Mouse (Mus musculus): ENCODE measurements around the gene Hoxc9. TPM values are rescaled to one million over a fixed set of nuclear protein-coding genes. Genes with fewer than 3 reads are reported as not detected.

Gene Hoxc9
- polyA plus RNA-seq, 2 experiments: 0.03 TPM; not detected in 1

DNA sequence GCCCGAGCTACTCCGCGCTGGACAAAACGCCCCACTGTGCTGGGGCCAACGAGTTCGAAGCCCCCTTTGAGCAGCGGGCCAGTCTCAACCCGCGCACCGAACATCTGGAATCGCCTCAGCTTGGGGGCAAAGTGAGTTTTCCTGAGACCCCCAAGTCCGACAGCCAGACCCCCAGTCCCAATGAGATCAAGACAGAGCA is 9.0 kb upstream of the Hoxc9 start, which contains the start of gene Hoxc5:
Gene Hoxc5, plus strand, starts transcription at position 132 of the 199 bp plus-strand sequence.
- TF ChIP-seq EP300 (IDR thresholded peaks at IDR 0.05; ENCODE audit: low read depth): no peak
- TF ChIP-seq CTCF (IDR thresholded peaks at IDR 0.05; ENCODE audit: low read depth): no peak
- H3K9ac ChIP-seq (replicated peaks): no peak within 1 kb of the TSS
- peaks cover 99% of the 10 kb centered on the region for H3K27me3 ChIP-seq (ENCODE audit: control insufficient read depth, insufficient read depth, low read length)
- 3% methylated on average over 12 of the region's 12 CpGs for WGBS (ENCODE audit: insufficient replicate concordance)
- no peak for ATAC-seq (ENCODE audit: insufficient read depth)
- no peak within 1 kb of the TSS for H3K27ac ChIP-seq
- DNase-seq (ENCODE audit: low read depth in 3 of 3, low spot score in 3 of 3): no peak
- H3K36me3 ChIP-seq (replicated peaks; ENCODE audit: control insufficient read depth, insufficient read depth, low read depth): no peaks in the 10 kb centered on the region
- no peak within 1 kb of the TSS for H3K4me3 ChIP-seq (ENCODE audit: insufficient read depth in 1 of 2, low read depth in 2 of 2, low read length in 2 of 2)
- no peaks in the 10 kb centered on the region for H3K9me3 ChIP-seq (ENCODE audit: control insufficient read depth, low read length)
- no peaks in the 10 kb centered on the region for H3K4me1 ChIP-seq (replicated peaks; ENCODE audit: control insufficient read depth in 2 of 2, insufficient read depth in 2 of 2, low read length in 1 of 2)
- no peak within 1 kb of the TSS for H3K4me2 ChIP-seq (ENCODE audit: low read depth)

GRCm38 (mm10) chr15:102967511-102968397 is 8.5 kb upstream of the Hoxc9 start:
- Histone ChIP-seq H3K4me3 (ENCODE audit: insufficient read depth in 1 of 2, low read depth in 2 of 2, low read length in 2 of 2) (no peak overlapping the region), H3K9me3 (ENCODE audit: control insufficient read depth, low read length) (no peaks in the 10 kb centered on the region), H3K9ac (replicated peaks) (no peak overlapping the region), H3K4me1 (replicated peaks; ENCODE audit: control insufficient read depth in 2 of 2, insufficient read depth in 2 of 2, low read length in 1 of 2) (no peaks in the 10 kb centered on the region), H3K36me3 (replicated peaks; ENCODE audit: control insufficient read depth, insufficient read depth, low read depth) (no peaks in the 10 kb centered on the region), H3K27ac (no peak overlapping the region), H3K4me2 (ENCODE audit: low read depth) (no peak overlapping the region), H3K27me3 (ENCODE audit: control insufficient read depth, insufficient read depth, low read length) (peaks cover 99% of the 10 kb centered on the region)
- TF ChIP-seq CTCF (IDR thresholded peaks at IDR 0.05; ENCODE audit: low read depth): no peak
- no peak for TF ChIP-seq EP300 (IDR thresholded peaks at IDR 0.05; ENCODE audit: low read depth)
- DNase-seq (ENCODE audit: low read depth in 3 of 3, low spot score in 3 of 3): no peak
- WGBS (ENCODE audit: insufficient replicate concordance): 3% methylated on average over 34 of the region's 34 CpGs
- ATAC-seq (ENCODE audit: insufficient read depth): no peak

DNA sequence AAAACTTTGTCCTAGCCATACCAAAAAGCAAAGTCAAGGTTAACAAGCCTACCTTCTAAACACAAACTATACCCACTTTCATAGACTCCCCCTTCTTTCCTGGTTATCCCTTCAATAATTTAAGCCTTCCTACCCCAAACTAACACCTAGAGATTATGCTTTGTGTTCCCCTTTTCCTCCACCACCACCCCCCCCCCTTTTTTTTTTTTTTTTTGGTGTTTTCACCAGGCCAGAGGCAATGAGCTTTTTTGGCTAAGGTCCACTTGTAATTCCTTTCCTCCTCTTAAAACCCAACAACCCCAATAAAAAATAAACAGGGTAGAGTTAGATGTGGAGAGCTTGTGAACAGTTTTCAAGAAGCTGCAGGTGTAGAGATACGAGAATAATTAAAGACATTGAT is 6.9 kb upstream of the Hoxc9 start:
- DNase-seq (ENCODE audit: low read depth in 3 of 3, low spot score in 3 of 3): no peak
- ATAC-seq (ENCODE audit: insufficient read depth): no peak
- no peaks in the 10 kb centered on the region for H3K36me3 ChIP-seq (replicated peaks; ENCODE audit: control insufficient read depth, insufficient read depth, low read depth)
- no peak overlapping the region for H3K9ac ChIP-seq (replicated peaks)
- H3K4me2 ChIP-seq (ENCODE audit: low read depth): no peak overlapping the region
- WGBS (ENCODE audit: insufficient replicate concordance): 13% methylated on average over 1 of the region's 1 CpGs
- H3K27ac ChIP-seq: no peak overlapping the region
- TF ChIP-seq CTCF (IDR thresholded peaks at IDR 0.05; ENCODE audit: low read depth) (no peak), EP300 (IDR thresholded peaks at IDR 0.05; ENCODE audit: low read depth) (no peak)
- no peaks in the 10 kb centered on the region for H3K9me3 ChIP-seq (ENCODE audit: control insufficient read depth, low read length)
- H3K4me1 ChIP-seq (replicated peaks; ENCODE audit: control insufficient read depth in 2 of 2, insufficient read depth in 2 of 2, low read length in 1 of 2): no peaks in the 10 kb centered on the region
- no peak overlapping the region for H3K4me3 ChIP-seq (ENCODE audit: insufficient read depth in 1 of 2, low read depth in 2 of 2, low read length in 2 of 2)
- peaks cover 99% of the 10 kb centered on the region for H3K27me3 ChIP-seq (ENCODE audit: control insufficient read depth, insufficient read depth, low read length)

DNA sequence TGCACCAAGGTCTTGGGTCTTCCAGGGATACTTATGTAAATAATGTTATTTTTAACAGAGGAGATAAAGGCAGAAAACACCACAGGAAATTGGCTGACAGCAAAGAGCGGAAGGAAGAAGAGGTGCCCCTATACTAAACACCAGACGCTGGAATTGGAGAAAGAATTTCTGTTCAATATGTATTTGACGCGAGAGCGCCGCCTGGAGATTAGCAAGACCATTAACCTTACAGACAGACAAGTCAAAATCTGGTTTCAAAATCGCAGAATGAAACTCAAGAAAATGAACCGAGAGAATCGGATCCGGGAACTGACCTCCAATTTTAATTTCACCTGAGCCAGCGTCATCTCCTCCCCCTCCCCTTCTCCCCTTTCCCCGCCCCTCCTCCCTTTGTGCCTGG is 5.5 kb upstream of the Hoxc9 start:
- Histone ChIP-seq H3K36me3 (replicated peaks; ENCODE audit: control insufficient read depth, insufficient read depth, low read depth) (no peaks in the 10 kb centered on the region), H3K4me3 (ENCODE audit: insufficient read depth in 1 of 2, low read depth in 2 of 2, low read length in 2 of 2) (no peak overlapping the region), H3K27me3 (ENCODE audit: control insufficient read depth, insufficient read depth, low read length) (peaks cover 97% of the 10 kb centered on the region), H3K4me1 (replicated peaks; ENCODE audit: control insufficient read depth in 2 of 2, insufficient read depth in 2 of 2, low read length in 1 of 2) (no peaks in the 10 kb centered on the region), H3K9ac (replicated peaks) (no peak overlapping the region), H3K27ac (no peak overlapping the region), H3K4me2 (ENCODE audit: low read depth) (no peak overlapping the region), H3K9me3 (ENCODE audit: control insufficient read depth, low read length) (no peaks in the 10 kb centered on the region)
- DNase-seq (ENCODE audit: low read depth in 3 of 3, low spot score in 3 of 3): no peak
- no peak for ATAC-seq (ENCODE audit: insufficient read depth)
- 2% methylated on average over 12 of the region's 12 CpGs for WGBS (ENCODE audit: insufficient replicate concordance)
- TF ChIP-seq CTCF (IDR thresholded peaks at IDR 0.05; ENCODE audit: low read depth) (no peak), EP300 (IDR thresholded peaks at IDR 0.05; ENCODE audit: low read depth) (no peak)

DNA sequence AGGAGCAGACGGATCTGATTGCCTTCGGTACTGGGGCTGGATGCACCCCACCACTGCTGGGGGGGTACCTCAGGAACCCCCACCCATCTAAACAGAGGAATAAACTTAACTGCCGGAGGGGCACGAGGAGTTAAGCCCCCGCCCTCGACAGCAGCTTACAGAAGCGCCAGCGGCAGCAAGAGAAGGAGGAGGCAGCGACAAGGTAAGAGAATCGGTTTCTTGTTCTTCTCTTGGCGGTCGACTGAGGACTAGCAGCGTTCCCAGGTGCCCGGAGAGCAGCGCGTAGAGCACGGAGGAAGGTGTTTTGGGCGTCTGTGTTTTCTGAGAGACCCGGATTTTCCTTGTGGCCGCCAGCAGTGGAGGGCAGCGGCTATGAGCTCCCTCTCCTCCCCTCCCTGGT is 4.0 kb upstream of the Hoxc9 start:
- under 1% methylated on average over 21 of the region's 21 CpGs for WGBS (ENCODE audit: insufficient replicate concordance)

More for the DNA sequence above, 4.0 kb upstream of the Hoxc9 start:
- H3K27ac ChIP-seq: no peak overlapping the region
- H3K36me3 ChIP-seq (replicated peaks; ENCODE audit: control insufficient read depth, insufficient read depth, low read depth): no peaks in the 10 kb centered on the region
- H3K27me3 ChIP-seq (ENCODE audit: control insufficient read depth, insufficient read depth, low read length): peaks cover 97% of the 10 kb centered on the region
- no peaks in the 10 kb centered on the region for H3K9me3 ChIP-seq (ENCODE audit: control insufficient read depth, low read length)
- no peak overlapping the region for H3K4me3 ChIP-seq (ENCODE audit: insufficient read depth in 1 of 2, low read depth in 2 of 2, low read length in 2 of 2)
- TF ChIP-seq EP300 (IDR thresholded peaks at IDR 0.05; ENCODE audit: low read depth): no peak
- no peak for TF ChIP-seq CTCF (IDR thresholded peaks at IDR 0.05; ENCODE audit: low read depth)
- no peak overlapping the region for H3K9ac ChIP-seq (replicated peaks)
- DNase-seq (ENCODE audit: low read depth in 3 of 3, low spot score in 3 of 3) (no peak), ATAC-seq (ENCODE audit: insufficient read depth) (no peak)
- H3K4me1 ChIP-seq (replicated peaks; ENCODE audit: control insufficient read depth in 2 of 2, insufficient read depth in 2 of 2, low read length in 1 of 2): no peaks in the 10 kb centered on the region
- H3K4me2 ChIP-seq (ENCODE audit: low read depth): no peak overlapping the region
